Mouse (Mus musculus) cerebellum, postnatal 36 days (tissue): ENCODE measurements around the gene Tbxas1.

ENCODE experiments used
- DNase-seq, 2 experiments: peaks; one replicate each; pipeline ENCODE4 v3.0.0; 2021 to 2022; ENCODE audit warnings: mixed read lengths in 2 of 2

Tbxas1 gene

DNA sequence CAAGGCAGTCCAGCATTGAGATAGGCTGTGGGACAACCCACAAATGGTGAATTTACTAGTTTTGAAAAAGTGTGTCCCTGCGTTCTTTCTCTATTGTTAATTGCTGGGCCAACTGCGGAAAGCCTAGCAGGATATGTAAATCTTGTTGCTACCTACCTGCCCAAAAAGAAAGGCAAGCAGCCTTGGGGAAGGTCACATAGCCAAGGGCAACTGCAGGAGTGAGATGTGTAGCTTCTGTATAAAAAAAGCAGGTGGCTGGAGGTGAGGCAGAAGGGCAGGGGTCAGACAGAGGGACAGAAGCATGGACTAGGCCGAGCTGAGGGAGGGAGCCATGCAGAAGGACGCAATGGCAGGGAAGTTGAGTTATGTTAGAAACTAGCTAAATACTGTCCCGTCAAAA is 257.4 kb downstream of the Tbxas1 start:
- DNase-seq: no peak
